In genomic region chr1:191907431-191907810, GRCm38 (mm10) we compare ENCODE assay signal across 8 mouse cellular contexts. TPM values are rescaled to one million over a fixed set of nuclear protein-coding genes. Genes with fewer than 3 reads are reported as not detected.
DNase-seq lines count a peak whose midpoint lies in the region; ATAC-seq and TF ChIP-seq lines count a peak whose summit lies in the region.

No protein-coding gene starts in this region.

- no peaks in the 10 kb centered on the region for H3K9me3 ChIP-seq in heart, embryonic 10.5 days
- no peaks in the 10 kb centered on the region for H3K9me3 ChIP-seq in kidney, embryonic 14.5 days (ENCODE audit: control insufficient read depth, low read length)
- H3K9me3 ChIP-seq in limb, embryonic 15.5 days = no peaks in the 10 kb centered on the region
- H3K9me3 ChIP-seq in midbrain, embryonic 16.5 days (replicated peaks; ENCODE audit: control insufficient read depth, low read length, poor library complexity, severe bottlenecking) = no peaks in the 10 kb centered on the region

- H3K27ac ChIP-seq in embryonic fibroblast, embryonic 13.5 days (ENCODE audit: insufficient read depth, low read length) = no peak overlapping the region
- H3K27ac ChIP-seq in heart, embryonic 10.5 days = peak overlapping the region; percentile 96
- no peak overlapping the region for H3K27ac ChIP-seq in kidney, embryonic 14.5 days (ENCODE audit: low read depth, low read length)
- H3K27ac ChIP-seq in limb, embryonic 15.5 days = peak overlapping the region; percentile 92
- peak overlapping the region; percentile 92 for H3K27ac ChIP-seq in midbrain, embryonic 16.5 days (ENCODE audit: low read length)

- ATAC-seq in kidney, embryonic 14.5 days (ENCODE audit: low FRiP score, low TSS enrichment) = peak; percentile 61
- no peak for ATAC-seq in limb, embryonic 15.5 days (ENCODE audit: insufficient number of reproducible peaks, low FRiP score, low TSS enrichment, low read depth)
- peak; percentile 19 for ATAC-seq in midbrain, embryonic 16.5 days

- H3K27me3 ChIP-seq in C2C12 (ENCODE audit: control insufficient read depth, insufficient read depth, insufficient read length) = no peaks in the 10 kb centered on the region
- no peaks in the 10 kb centered on the region; the same call in 1 of the 2 replicates for H3K27me3 ChIP-seq in heart, embryonic 10.5 days (ENCODE audit: insufficient read depth, poor library complexity, severe bottlenecking)
- H3K27me3 ChIP-seq in kidney, embryonic 14.5 days (ENCODE audit: control insufficient read depth, insufficient read depth, low read length) = no peaks in the 10 kb centered on the region
- H3K27me3 ChIP-seq in limb, embryonic 15.5 days = no peaks in the 10 kb centered on the region
- H3K27me3 ChIP-seq in midbrain, embryonic 16.5 days (ENCODE audit: control insufficient read depth, insufficient read depth, low read depth, low read length) = no peaks in the 10 kb centered on the region

- H3K9ac ChIP-seq in kidney, embryonic 14.5 days (ENCODE audit: low read depth, low read length) = peak overlapping the region; percentile 80
- peak overlapping the region; percentile 83 for H3K9ac ChIP-seq in limb, embryonic 15.5 days
- peak overlapping the region; percentile 86 for H3K9ac ChIP-seq in midbrain, embryonic 16.5 days (ENCODE audit: low read depth, low read length)

- TF ChIP-seq POLR2A in embryonic fibroblast, embryonic 13.5 days (IDR thresholded peaks at IDR 0.05; ENCODE audit: low read depth, low read length) = no peak

- peaks cover 6% of the 10 kb centered on the region for H3K79me3 ChIP-seq in C2C12 (ENCODE audit: low read depth)

- peaks cover 28% of the 10 kb centered on the region for H3K79me2 ChIP-seq in C2C12 (ENCODE audit: control insufficient read depth, insufficient read depth)

- H3K4me1 ChIP-seq in embryonic fibroblast, embryonic 13.5 days (ENCODE audit: control insufficient read depth, insufficient read depth, low read length) = peaks cover 3% of the 10 kb centered on the region
- H3K4me1 ChIP-seq in heart, embryonic 10.5 days = peaks cover 51% of the 10 kb centered on the region
- H3K4me1 ChIP-seq in kidney, embryonic 14.5 days (ENCODE audit: control insufficient read depth, insufficient read depth, low read length) = peaks cover 14% of the 10 kb centered on the region
- peaks cover 39% of the 10 kb centered on the region for H3K4me1 ChIP-seq in limb, embryonic 15.5 days
- peaks cover 42% of the 10 kb centered on the region for H3K4me1 ChIP-seq in midbrain, embryonic 16.5 days (ENCODE audit: control insufficient read depth, insufficient read depth, low read length)

- WGBS in heart, embryonic 10.5 days = under 1% methylated on average over 43 of the region's 43 CpGs
- WGBS in kidney, embryonic 14.5 days = under 1% methylated on average over 43 of the region's 43 CpGs
- WGBS in limb, embryonic 15.5 days = under 1% methylated on average over 43 of the region's 43 CpGs
- under 1% methylated on average over 43 of the region's 43 CpGs for WGBS in midbrain, embryonic 16.5 days

- peaks cover 16% of the 10 kb centered on the region for H3K36me3 ChIP-seq in C2C12 (ENCODE audit: control insufficient read depth, insufficient read depth)
- H3K36me3 ChIP-seq in heart, embryonic 10.5 days = peaks cover 26% of the 10 kb centered on the region
- peaks cover 9% of the 10 kb centered on the region for H3K36me3 ChIP-seq in kidney, embryonic 14.5 days (ENCODE audit: control insufficient read depth, insufficient read depth, low read length)
- H3K36me3 ChIP-seq in limb, embryonic 15.5 days = peaks cover 13% of the 10 kb centered on the region
- H3K36me3 ChIP-seq in midbrain, embryonic 16.5 days (ENCODE audit: control insufficient read depth, insufficient read depth, low read length) = peaks cover 7% of the 10 kb centered on the region

- H3ac ChIP-seq in C2C12 (ENCODE audit: control insufficient read depth, insufficient read length, low read depth) = peak overlapping the region; percentile 86

- peak overlapping the region; percentile 57 for H3K4me3 ChIP-seq in C2C12 (ENCODE audit: insufficient read depth, poor library complexity, severe bottlenecking)
- peak overlapping the region; percentile 75 for H3K4me3 ChIP-seq in embryonic fibroblast, embryonic 13.5 days (ENCODE audit: insufficient read depth, low read length)
- H3K4me3 ChIP-seq in heart, embryonic 10.5 days = peak overlapping the region; percentile 95
- H3K4me3 ChIP-seq in kidney, embryonic 14.5 days (ENCODE audit: low read length) = peak overlapping the region; percentile 87
- peak overlapping the region; percentile 86 for H3K4me3 ChIP-seq in limb, embryonic 15.5 days
- peak overlapping the region; percentile 95 for H3K4me3 ChIP-seq in midbrain, embryonic 16.5 days (ENCODE audit: low read depth, low read length)

- TF ChIP-seq CTCF in C2C12 (IDR thresholded peaks at IDR 0.05; ENCODE audit: control insufficient read depth, insufficient read depth, insufficient read length) = peak; percentile 97
- TF ChIP-seq CTCF in embryonic fibroblast, embryonic 13.5 days (IDR thresholded peaks at IDR 0.05; ENCODE audit: borderline replicate concordance, insufficient read depth, low read length) = peak; percentile 83

- peak; percentile 79 for DNase-seq in brain, adult 2 months (ENCODE audit: low read depth, low spot score)
- DNase-seq in heart, embryonic 10.5 days (ENCODE audit: low spot score) = peak; percentile 88
- DNase-seq in spleen, postnatal 10 days (ENCODE audit: low spot score in 2 of 2) = peak; percentile 92 to 96

- H3K4me2 ChIP-seq in kidney, embryonic 14.5 days (replicated peaks; ENCODE audit: low read depth, low read length) = peak overlapping the region; percentile 80
- H3K4me2 ChIP-seq in limb, embryonic 15.5 days = peak overlapping the region; percentile 92
- peak overlapping the region; percentile 89 for H3K4me2 ChIP-seq in midbrain, embryonic 16.5 days (ENCODE audit: low read length)

TF ChIP-seq in C2C12, 6 proteins besides CTCF, POLR2A, EP300 and RAD21:
- TF ChIP-seq MYOD1 (IDR thresholded peaks at IDR 0.05; ENCODE audit: control insufficient read depth, insufficient read length, low read depth) (no peak), MYOG (IDR thresholded peaks at IDR 0.05; ENCODE audit: control insufficient read depth, extremely low read depth, insufficient read length) (no peak)
TF ChIP-seq in C2C12: peak in this region for 0.

RNA-seq across cellular contexts. Expression of gene Slc30a1, which starts 0.9 kb away (rescaled TPM):
- 3.5 TPM for polyA plus RNA-seq in C2C12 (2012; fragmentation: generic; extraction: Trizol)
- polyA plus RNA-seq in embryonic fibroblast, embryonic 13.5 days (2011; ENCODE audit: insufficient read length, low read depth, missing spikeins) = 8.3 and 10.1 TPM in 2 replicates
- 1.8 and 2.5 TPM in 2 replicates for polyA plus RNA-seq in heart, embryonic 10.5 days (2016; fragmentation: Nextera tagmentation; extraction: Ambion mirVana)
- polyA plus RNA-seq in kidney, embryonic 14.5 days (2014; fragmentation: Nextera tagmentation; extraction: Ambion mirVana) = 2.0 and 2.4 TPM in 2 replicates
- 3.4 and 4.0 TPM in 2 replicates for polyA plus RNA-seq in limb, embryonic 15.5 days (2015; fragmentation: Nextera tagmentation; extraction: Ambion mirVana)
- 2.3 and 2.8 TPM in 2 replicates for polyA plus RNA-seq in midbrain, embryonic 16.5 days (2015; fragmentation: Nextera tagmentation; extraction: Ambion mirVana)

Comparison
In these comparisons a context has a peak if more than half of its experiments do, and no peak if none do; other contexts are left out.
1. H3K27ac ChIP-seq: peak in heart, embryonic 10.5 days (single experiment), limb, embryonic 15.5 days (single experiment) and midbrain, embryonic 16.5 days (single experiment); none in embryonic fibroblast, embryonic 13.5 days (single experiment) and kidney, embryonic 14.5 days (single experiment).
2. Peak in every context shown above with its lines, with median percentiles within 50 percentile points of each other: H3K4me3 ChIP-seq, DNase-seq, H3K4me2 ChIP-seq and H3K9ac ChIP-seq.